Mouse (Mus musculus) skeletal muscle tissue, adult 2 months (tissue): ENCODE results near the gene Bhlhe23.
A peak's percentile ranks its signal among the peaks of the same experiment; 100 is the strongest.

Experiments
- DNase-seq: peaks from one replicate; pipeline ENCODE4 v3.0.0-alpha.2; 2012; ENCODE audit warnings: low read depth, low spot score

Gene Bhlhe23

DNA sequence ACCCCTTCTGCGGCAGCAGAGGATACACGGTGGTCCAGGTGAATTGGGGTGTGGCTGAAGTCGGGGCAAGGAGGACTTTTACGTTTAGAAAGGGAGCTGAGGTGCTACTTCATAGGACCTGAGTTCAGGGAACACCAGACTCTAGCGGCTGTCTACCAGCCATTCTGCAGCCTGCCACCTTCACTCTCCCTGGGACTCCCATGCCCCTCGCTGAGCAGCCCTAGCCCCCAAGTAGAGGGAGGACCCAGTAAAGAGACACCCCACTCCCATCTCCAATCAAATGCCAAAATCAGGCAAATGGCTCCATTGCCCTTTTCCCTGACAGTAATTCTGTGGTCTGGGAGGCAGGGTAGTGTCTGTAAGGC lies 51.3 kb downstream of the Bhlhe23 start:
- no peak for DNase-seq

DNA sequence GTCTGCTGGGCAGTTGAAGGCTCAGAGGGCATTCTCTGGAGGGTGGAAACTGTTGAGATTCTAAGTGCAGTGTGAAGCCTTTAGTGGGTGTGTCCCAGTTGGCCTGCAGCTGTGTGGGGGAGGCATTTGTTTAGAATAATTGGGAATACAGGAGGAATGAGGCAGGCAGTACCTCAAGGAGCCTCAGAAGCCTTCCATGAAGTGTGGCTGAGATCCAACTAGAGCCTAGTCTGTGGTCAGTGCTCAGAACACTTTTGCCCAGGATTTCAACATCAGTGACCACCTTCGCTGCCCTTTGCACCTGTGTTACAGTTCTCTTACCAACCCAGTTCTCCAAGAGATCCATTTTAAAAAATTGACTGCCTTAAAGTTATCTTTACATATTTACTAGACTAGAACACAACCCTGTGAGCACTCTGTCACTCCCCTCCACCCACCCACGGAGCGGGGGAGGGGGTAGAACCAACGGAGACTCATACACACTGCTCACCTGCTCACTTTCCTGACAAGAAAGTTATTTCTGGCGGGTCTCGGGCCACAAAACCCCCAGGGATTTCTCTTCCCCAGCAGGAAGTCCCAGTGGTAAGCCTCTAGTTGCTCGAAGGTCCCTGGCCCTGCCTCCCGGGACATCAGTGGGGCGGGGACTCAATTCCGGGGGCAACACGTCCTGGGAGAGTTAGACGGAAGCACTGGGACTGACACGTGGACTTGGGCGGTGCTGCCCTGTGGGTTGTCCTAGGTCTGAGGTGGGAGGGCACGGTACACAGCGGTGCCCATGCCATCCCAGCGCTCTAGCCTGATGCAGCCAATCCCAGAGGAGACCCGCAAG lies 51.9 kb downstream of the Bhlhe23 start, which contains the start of gene Slc17a9:
Gene Slc17a9 (plus strand): TSS at position 679 of the 829 bp plus-strand sequence.
- DNase-seq, result peak; percentile 33
